Mouse (Mus musculus) stomach, embryonic 16.5 days (tissue): ENCODE data around the gene Tbc1d10a. TPM values are rescaled to one million over a fixed set of nuclear protein-coding genes. Genes with fewer than 3 reads are reported as not detected.

ENCODE experiments used
- ATAC-seq: fragments of 200-750 bp; cut with Nextera tagmentation; 2 replicates; pipeline ENCODE4 v1.8.0; 2017; ENCODE audit warnings: moderate number of reproducible peaks, moderate TSS enrichment; ENCODE audit not compliant: insufficient read depth, low FRiP score
- H3K27ac ChIP-seq: fragments of 300-500 bp; sonication (generic); 2 replicates; pipeline ENCODE4 v1.5.1; 2014; ENCODE audit warnings: low read length
- H3K27me3 ChIP-seq: fragments of 300-500 bp; sonication (generic); 2 replicates; pipeline ENCODE4 v1.6.1; 2014; ENCODE audit warnings: low read length, control low read depth, mixed read lengths; ENCODE audit not compliant: control insufficient read depth, insufficient read depth
- H3K36me3 ChIP-seq: fragments of 300-500 bp; sonication (generic); 2 replicates; pipeline ENCODE4 v1.6.1; 2014; ENCODE audit warnings: low read length; ENCODE audit not compliant: control insufficient read depth, insufficient read depth
- H3K4me1 ChIP-seq: fragments of 300-500 bp; sonication (generic); 2 replicates; pipeline ENCODE4 v1.6.1; 2014; ENCODE audit warnings: low read length, control low read depth, mixed read lengths; ENCODE audit not compliant: control insufficient read depth, insufficient read depth
- H3K4me2 ChIP-seq: fragments of 300-500 bp; sonication (generic); 2 replicates; pipeline ENCODE4 v1.6.1; 2014; ENCODE audit warnings: low read depth, low read length, mixed read lengths
- H3K4me3 ChIP-seq: fragments of 300-500 bp; sonication (generic); replicated peaks from 2 replicates; pipeline ENCODE4 v1.5.1; 2014; ENCODE audit warnings: mild to moderate bottlenecking, low read length
- H3K9ac ChIP-seq: fragments of 300-500 bp; sonication (generic); 2 replicates; pipeline ENCODE4 v1.6.1; 2014; ENCODE audit warnings: low read length
- H3K9me3 ChIP-seq: fragments of 300-500 bp; sonication (generic); replicated peaks from 2 replicates; pipeline ENCODE4 v1.6.1; 2016; ENCODE audit warnings: low read length, control low read depth; ENCODE audit not compliant: control insufficient read depth
- WGBS: fragments of 180-500 bp; shearing (Covaris S2); extraction: QIAGEN DNeasy Blood & Tissue Kit; methylation state at CpG from one replicate; pipeline ENCODE4 v1.1.7; 2014; 5-methylcytosine and 5-hydroxymethylcytosine counted together
- polyA plus RNA-seq: library from polyadenylated mRNA; unstranded; fragments of >200 nt; fragmentation: Nextera tagmentation; extraction: Ambion mirVana; gene quantifications from 2 replicates; pipeline ENCODE4 v1.2.1, GENCODE M21; 2015

Tbc1d10a gene
- polyA plus RNA-seq, 1 experiment from 2014 or later = 36.5 TPM

GRCm38 (mm10) chr11:4205097-4205655 lies 18.6 kb downstream of the Tbc1d10a start:
- peaks cover 12% of the 10 kb centered on the region for H3K4me1 ChIP-seq
- ATAC-seq = no peak
- no peak overlapping the region for H3K27ac ChIP-seq
- peaks cover 8% of the 10 kb centered on the region; the same call in 1 of the 2 replicates for H3K36me3 ChIP-seq
- H3K27me3 ChIP-seq = no peaks in the 10 kb centered on the region
- H3K9ac ChIP-seq = no peak overlapping the region
- no peak overlapping the region for H3K4me3 ChIP-seq
- WGBS = 82% methylated on average over 5 of the region's 5 CpGs
- H3K4me2 ChIP-seq = no peak overlapping the region
- no peaks in the 10 kb centered on the region for H3K9me3 ChIP-seq

GRCm38 (mm10) chr11:4205951-4206350 lies 19.4 kb downstream of the Tbc1d10a start:
- Histone ChIP-seq H3K27me3 (no peaks in the 10 kb centered on the region), H3K9me3 (no peaks in the 10 kb centered on the region), H3K9ac (no peak overlapping the region), H3K27ac (no peak overlapping the region), H3K4me3 (no peak overlapping the region), H3K4me2 (no peak overlapping the region), H3K4me1 (peaks cover 12% of the 10 kb centered on the region), H3K36me3 (peaks cover 14% of the 10 kb centered on the region; the same call in 1 of the 2 replicates)
- ATAC-seq = no peak
- 79% methylated on average over 7 of the region's 7 CpGs for whole genome bisulfite sequencing

GRCm38 (mm10) chr11:4206563-4206962 lies 20.0 kb downstream of the Tbc1d10a start:
- 67% methylated on average over 6 of the region's 6 CpGs for WGBS
- peaks cover 15% of the 10 kb centered on the region; the same call in 1 of the 2 replicates for H3K36me3 ChIP-seq

GRCm38 (mm10) chr11:4207655-4208054 lies 21.1 kb downstream of the Tbc1d10a start:
- Histone ChIP-seq H3K4me1 (peaks cover 12% of the 10 kb centered on the region), H3K27me3 (no peaks in the 10 kb centered on the region), H3K27ac (no peak overlapping the region), H3K36me3 (peaks cover 15% of the 10 kb centered on the region; the same call in 1 of the 2 replicates), H3K9me3 (no peaks in the 10 kb centered on the region), H3K9ac (no peak overlapping the region), H3K4me3 (no peak overlapping the region), H3K4me2 (no peak overlapping the region)
- no peak for ATAC-seq
- WGBS = 95% methylated on average over 9 of the region's 9 CpGs

More at GRCm38 (mm10) chr11:4206563-4206962, 20.0 kb downstream of the Tbc1d10a start:
- H3K9ac ChIP-seq = no peak overlapping the region
- H3K4me3 ChIP-seq = no peak overlapping the region
- peaks cover 12% of the 10 kb centered on the region for H3K4me1 ChIP-seq
- no peak overlapping the region for H3K27ac ChIP-seq
- no peaks in the 10 kb centered on the region for H3K27me3 ChIP-seq
- H3K4me2 ChIP-seq = no peak overlapping the region
- no peaks in the 10 kb centered on the region for H3K9me3 ChIP-seq
- ATAC-seq = no peak

- 78% methylated on average over 5 of the region's 5 CpGs for WGBS
- ATAC-seq = no peak
These were observed 23.0 kb downstream of the Tbc1d10a start for GRCm38 (mm10) chr11:4209556-4209955.

GRCm38 (mm10) chr11:4210786-4211185 lies 24.2 kb downstream of the Tbc1d10a start:
- Histone ChIP-seq H3K4me2 (no peak overlapping the region), H3K36me3 (peaks cover 33% of the 10 kb centered on the region; the same call in 1 of the 2 replicates), H3K4me3 (no peak overlapping the region), H3K27me3 (no peaks in the 10 kb centered on the region), H3K4me1 (no peaks in the 10 kb centered on the region), H3K27ac (no peak overlapping the region), H3K9me3 (no peaks in the 10 kb centered on the region), H3K9ac (no peak overlapping the region)
- 48% methylated on average over 1 of the region's 1 CpGs for WGBS
- ATAC-seq = no peak

More at GRCm38 (mm10) chr11:4209556-4209955, 23.0 kb downstream of the Tbc1d10a start:
- no peaks in the 10 kb centered on the region for H3K9me3 ChIP-seq
- no peak overlapping the region for H3K9ac ChIP-seq
- H3K27ac ChIP-seq = no peak overlapping the region
- H3K4me1 ChIP-seq = no peaks in the 10 kb centered on the region
- peaks cover 25% of the 10 kb centered on the region; the same call in 1 of the 2 replicates for H3K36me3 ChIP-seq
- H3K4me2 ChIP-seq = no peak overlapping the region
- H3K27me3 ChIP-seq = no peaks in the 10 kb centered on the region
- H3K4me3 ChIP-seq = no peak overlapping the region

- Histone ChIP-seq H3K27ac (no peak overlapping the region), H3K4me1 (no peaks in the 10 kb centered on the region), H3K27me3 (no peaks in the 10 kb centered on the region), H3K36me3 (peaks cover 28% of the 10 kb centered on the region; the same call in 1 of the 2 replicates), H3K9ac (no peak overlapping the region), H3K4me2 (no peak overlapping the region), H3K4me3 (no peak overlapping the region), H3K9me3 (no peaks in the 10 kb centered on the region)
- ATAC-seq = no peak
- WGBS = 89% methylated on average over 10 of the region's 10 CpGs
These were observed 26.5 kb downstream of the Tbc1d10a start for GRCm38 (mm10) chr11:4213107-4213506.

GRCm38 (mm10) chr11:4214572-4214971 lies 28.0 kb downstream of the Tbc1d10a start:
- Histone ChIP-seq H3K9ac (no peak overlapping the region), H3K4me3 (no peak overlapping the region), H3K36me3 (peaks cover 28% of the 10 kb centered on the region; the same call in 1 of the 2 replicates), H3K9me3 (no peaks in the 10 kb centered on the region), H3K4me1 (peaks cover 11% of the 10 kb centered on the region; the same call in 1 of the 2 replicates), H3K27me3 (no peaks in the 10 kb centered on the region), H3K4me2 (no peak overlapping the region), H3K27ac (no peak overlapping the region)
- ATAC-seq = no peak
- 95% methylated on average over 14 of the region's 14 CpGs for WGBS

GRCm38 (mm10) chr11:4215061-4215460 lies 28.5 kb downstream of the Tbc1d10a start:
- peaks cover 26% of the 10 kb centered on the region; the same call in 1 of the 2 replicates for H3K36me3 ChIP-seq
- 82% methylated on average over 10 of the region's 10 CpGs for WGBS
- no peaks in the 10 kb centered on the region for H3K9me3 ChIP-seq
- no peak overlapping the region for H3K4me2 ChIP-seq
- ATAC-seq = no peak
- H3K27ac ChIP-seq = no peak overlapping the region
- no peak overlapping the region for H3K9ac ChIP-seq
- H3K4me1 ChIP-seq = peaks cover 11% of the 10 kb centered on the region; the same call in 1 of the 2 replicates
- H3K4me3 ChIP-seq = no peak overlapping the region
- H3K27me3 ChIP-seq = no peaks in the 10 kb centered on the region
